Mouse (Mus musculus) urinary bladder, postnatal 10 days (tissue): ENCODE measurements around the gene Efl1.
"Not testable (repeated sequence)": the region's sequence is repeated elsewhere in the genome, so short reads cannot be mapped to it uniquely, and the experiment has no call there.

Experiments
- DNase-seq: peaks from one replicate; pipeline ENCODE4 v3.0.0; 2022; ENCODE audit warnings: low spot score

Efl1 gene

DNA sequence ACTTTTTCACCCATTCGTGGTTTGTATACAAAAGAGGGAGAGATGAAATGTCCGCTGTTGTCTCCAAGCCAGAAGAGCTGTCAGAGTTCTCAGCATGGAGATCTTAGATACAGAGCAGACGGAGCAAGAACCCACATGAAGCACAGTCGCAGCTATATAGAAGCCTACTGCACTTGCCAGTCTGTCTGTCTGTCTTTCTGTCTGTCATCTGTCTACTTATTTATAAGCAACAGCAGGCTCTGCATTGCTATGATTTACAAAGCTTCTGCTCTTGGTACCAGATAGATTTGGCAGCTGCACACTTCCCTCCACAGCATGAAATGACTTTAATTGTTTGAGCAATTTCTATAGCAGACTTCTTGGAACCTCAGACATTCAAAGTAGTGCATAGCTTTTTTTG is 110.1 kb downstream of the Efl1 start:
- DNase-seq: no peak

DNA sequence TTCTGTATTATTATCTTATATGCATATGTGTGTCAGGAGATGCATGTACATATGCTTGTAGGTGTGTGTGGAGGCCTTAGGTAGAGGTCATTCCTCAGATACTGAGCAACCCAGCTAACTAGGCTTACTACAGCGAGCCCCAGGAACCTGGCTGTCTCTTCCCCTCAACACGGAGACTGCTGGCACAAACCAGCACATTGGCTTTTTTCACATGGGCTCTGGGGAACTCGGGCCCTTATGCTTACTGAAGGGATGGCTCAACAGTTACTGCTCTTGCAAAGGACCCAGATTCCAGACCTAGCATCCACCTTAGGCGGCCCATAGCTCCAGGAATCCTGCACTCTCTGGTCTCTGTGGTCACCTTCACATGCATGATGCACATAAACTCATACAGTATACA is 110.7 kb downstream of the Efl1 start:
- no peak for DNase-seq

DNA sequence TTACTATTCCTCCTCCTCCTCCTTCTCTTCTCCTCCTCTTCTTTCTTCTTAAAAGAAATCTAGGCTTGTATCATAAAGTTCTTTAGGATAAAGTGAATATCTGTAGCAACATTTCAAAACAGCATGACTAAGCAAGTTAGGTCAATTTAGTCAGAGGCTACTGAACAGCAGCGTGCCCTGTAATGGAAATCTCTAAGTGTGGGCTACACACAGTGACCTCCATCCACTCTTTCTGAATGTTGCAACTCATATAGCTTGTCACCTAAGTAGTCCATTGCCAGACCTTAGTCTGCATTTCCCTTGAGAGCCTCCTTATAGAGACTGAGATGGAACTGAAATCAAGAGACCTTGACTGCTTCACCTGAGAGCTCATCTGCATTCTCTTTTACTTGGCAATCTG is 116.5 kb downstream of the Efl1 start:
- no peak for DNase-seq

- no peak for DNase-seq
These were observed 118.2 kb downstream of the Efl1 start for GRCm38 (mm10) chr7:82766623-82767022.

GRCm38 (mm10) chr7:82770207-82770606 is 121.8 kb downstream of the Efl1 start:
- no peak for DNase-seq

DNA sequence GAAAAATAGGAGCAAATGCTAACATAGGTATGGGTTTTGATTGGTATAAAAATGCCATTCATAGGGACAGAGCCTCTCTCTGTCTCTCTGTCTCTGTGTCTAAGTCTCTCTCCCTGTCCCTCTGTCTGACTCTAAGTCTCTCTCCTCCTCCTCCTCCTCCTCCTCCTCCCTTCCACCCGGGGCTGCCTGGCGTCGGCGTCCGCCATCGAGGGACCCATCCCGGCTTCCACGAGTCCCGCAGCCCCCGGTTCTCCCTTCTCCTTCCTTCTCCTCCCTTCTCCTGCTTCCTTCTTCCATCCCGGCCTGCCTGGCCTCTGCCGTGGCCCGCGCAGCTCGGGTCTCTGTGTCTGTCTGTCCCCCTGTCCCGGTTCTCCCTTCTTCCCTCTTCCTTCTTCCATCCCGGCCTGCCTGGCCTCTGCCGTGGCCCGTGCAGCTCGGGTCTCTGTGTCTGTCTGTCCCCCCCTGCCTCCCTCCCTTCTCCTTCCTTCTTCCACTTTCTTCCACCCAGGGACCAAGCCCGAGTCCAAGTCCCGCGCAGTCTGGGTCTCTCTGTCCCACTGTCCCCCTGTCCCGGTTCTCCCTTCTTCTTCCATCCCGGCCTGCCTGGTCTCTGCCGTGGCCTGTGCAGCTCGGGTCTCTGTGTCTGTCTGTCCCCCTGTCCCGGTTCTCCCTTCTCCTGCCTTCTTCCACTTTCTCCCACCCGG is 122.7 kb downstream of the Efl1 start:
- not testable (repeated sequence) for DNase-seq

DNA sequence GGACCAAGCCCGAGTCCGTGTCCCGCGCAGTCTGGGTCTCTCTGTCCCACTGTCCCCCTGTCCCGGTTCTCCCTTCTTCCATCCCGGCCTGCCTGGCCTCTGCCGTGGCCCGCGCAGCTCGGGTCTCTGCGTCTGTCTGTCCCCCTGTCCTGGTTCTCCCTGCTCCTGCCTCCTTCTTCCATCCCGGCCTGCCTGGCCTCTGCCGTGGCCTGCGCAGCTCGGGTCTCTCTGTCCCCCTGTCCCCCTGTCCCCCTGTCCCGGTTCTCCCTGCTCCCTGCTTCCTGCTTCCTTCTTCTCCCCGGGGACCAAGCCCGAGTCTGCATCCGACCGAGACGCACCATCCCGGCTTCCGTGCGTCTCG is 123.2 kb downstream of the Efl1 start:
- DNase-seq: not testable (repeated sequence)

GRCm38 (mm10) chr7:82772481-82772880 is 124.1 kb downstream of the Efl1 start:
- DNase-seq: no peak

- DNase-seq: no peak
These were observed 124.7 kb downstream of the Efl1 start for GRCm38 (mm10) chr7:82773150-82773549.

DNA sequence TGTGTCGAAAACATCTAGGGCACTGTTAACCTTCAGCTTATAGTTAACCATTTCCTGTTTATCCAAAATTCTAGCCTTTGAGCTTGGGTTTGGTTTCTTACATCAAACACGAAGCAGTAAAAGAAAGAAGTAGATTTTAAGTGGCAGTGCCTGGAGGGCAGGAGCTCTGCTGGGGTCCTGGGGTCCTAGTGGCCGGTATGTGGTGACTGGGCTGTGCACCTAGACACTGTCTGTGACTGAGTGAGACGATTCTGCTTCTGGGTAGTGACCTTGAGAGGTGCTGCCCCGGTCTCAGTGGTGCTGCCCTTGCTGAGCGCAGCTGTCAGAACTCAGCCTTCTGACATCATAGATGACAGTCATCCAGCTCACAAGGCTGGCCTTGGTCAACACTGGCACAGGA is 125.5 kb downstream of the Efl1 start:
- DNase-seq: no peak

GRCm38 (mm10) chr7:82775090-82775489 is 126.7 kb downstream of the Efl1 start:
- DNase-seq: no peak

- DNase-seq: no peak
These were observed 134.7 kb downstream of the Efl1 start for GRCm38 (mm10) chr7:82783071-82783470.

GRCm38 (mm10) chr7:82783693-82784092 is 135.3 kb downstream of the Efl1 start:
- DNase-seq: no peak

GRCm38 (mm10) chr7:82785335-82785934 is 137.0 kb downstream of the Efl1 start:
- DNase-seq: no peak

DNA sequence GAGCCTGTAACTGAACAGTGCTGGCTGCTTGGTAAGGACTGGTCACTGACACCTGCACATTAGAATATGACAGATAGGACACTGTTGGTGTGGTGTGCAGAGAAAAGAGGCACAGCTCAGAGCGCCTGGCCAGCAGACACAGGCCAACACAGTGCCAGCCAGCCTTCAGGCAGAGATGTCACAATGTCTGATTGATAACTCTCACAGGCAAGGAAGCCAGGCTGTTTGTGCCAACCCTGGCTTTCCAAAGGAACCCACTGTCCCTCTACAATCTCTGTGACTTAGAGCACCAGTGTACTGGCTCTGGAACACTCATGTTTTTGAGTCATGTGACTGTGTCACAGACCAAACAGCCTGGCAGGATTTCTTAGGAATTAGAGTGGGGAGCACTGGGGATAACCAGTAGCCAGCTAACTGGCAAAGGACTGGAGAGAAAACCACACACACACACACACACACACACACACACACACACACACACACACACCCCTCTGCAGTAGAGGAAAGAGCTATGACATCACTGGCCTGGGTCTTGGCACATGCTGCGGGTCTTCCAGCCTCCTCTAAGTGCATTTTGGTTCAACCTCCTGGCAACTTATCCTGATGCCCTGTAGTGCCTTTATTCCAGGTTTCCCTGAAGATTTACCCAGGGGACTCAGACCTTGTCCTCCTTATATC is 137.7 kb downstream of the Efl1 start:
- DNase-seq: no peak

- no peak for DNase-seq
These were observed 144.2 kb downstream of the Efl1 start for GRCm38 (mm10) chr7:82792644-82793043.

DNA sequence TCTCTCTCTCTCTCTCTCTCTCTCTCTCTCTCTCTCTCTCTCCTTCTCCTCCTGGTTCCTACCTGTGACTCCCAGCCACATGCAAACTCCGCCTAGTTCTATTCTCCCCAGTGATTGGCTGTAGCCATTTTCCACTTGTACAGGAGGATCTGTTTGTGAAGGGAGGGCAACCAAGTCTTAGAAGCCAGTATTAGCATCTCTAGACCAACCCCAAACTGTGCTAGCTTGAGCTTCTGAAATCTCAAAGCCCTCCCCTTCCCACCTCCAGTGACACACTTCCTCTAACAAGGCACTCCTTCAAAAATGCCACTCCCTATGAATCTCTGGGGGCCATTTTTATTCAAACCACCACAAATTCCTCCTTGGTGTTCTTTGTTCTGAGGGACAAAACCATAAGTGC is 144.7 kb downstream of the Efl1 start:
- DNase-seq: no peak

- no peak for DNase-seq
These were observed 146.1 kb downstream of the Efl1 start for GRCm38 (mm10) chr7:82794542-82794941.

DNA sequence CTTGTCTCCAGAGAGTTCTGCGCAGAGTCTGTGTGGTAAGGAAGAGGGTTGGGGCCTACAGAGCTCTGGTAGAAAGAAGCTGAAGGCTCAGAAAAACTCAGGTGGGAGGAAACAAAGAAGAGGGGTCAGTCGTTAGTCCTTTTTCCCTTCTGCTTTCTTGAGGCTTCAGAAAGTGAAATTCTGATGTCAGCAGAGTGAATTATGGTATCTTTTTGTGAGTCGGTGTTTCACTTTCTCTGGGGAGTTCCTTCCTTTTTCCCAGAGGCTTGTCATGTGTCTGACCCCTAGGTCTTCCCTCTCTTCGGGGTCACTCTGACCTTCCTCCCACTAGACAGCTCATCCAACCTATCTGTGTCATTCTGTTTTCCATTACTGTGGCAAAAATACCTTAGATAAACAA is 153.8 kb downstream of the Efl1 start:
- DNase-seq: no peak

GRCm38 (mm10) chr7:82808257-82808656 is 159.8 kb downstream of the Efl1 start:
- DNase-seq: no peak

GRCm38 (mm10) chr7:82809126-82809525 is 160.7 kb downstream of the Efl1 start:
- no peak for DNase-seq

DNA sequence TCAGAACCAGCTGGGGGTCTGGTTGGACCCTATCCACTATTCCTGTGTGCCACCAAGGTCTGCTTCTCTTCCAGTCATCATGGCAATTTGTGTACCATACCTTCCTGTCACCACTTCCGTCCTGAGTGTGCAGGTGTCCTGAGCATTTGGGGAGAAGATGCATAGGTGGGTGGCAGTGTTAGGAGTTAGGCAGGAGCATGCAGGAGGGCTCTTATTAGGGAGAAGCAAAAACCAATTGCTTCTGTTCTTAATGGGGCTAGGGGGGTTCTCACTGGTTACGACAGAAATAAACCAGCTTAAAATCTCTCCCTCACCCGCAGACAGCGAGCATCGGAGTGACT is 162.4 kb downstream of the Efl1 start:
- DNase-seq: no peak

DNA sequence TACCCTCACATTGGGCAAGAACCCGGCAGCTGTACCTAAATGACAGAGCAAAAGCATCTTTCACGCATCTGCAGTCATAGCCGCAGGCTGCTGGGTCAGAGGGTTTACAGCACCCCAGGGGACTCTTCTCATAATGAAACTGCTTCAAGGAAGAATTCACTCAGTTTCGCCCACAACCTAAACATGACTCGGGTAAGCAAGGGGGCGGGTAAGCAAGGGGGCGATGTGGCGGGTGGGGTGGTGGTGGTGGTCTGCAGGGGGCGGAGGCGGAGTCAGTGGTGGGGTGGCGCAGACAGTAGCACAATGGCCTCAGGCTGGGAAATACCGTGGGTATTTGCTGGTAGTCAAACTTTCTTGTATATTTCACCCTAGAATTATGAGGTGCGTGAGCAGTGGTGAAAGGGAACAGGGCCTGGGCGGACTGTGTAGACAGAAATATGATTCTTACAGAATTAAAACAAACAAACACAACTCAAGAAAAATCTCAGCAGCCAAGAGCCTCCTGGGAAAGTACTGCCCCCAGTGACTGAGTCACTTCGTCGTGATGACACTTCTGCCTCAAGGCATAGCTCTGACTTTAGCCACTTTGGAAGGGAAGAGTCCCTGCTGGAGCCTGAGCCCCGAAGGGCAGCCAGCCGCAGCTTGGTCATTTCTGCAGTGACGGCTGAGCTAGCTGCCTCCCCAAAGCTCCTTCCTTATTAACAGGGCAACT is 162.9 kb downstream of the Efl1 start:
- DNase-seq: no peak
